Mouse (Mus musculus): Measurements from ENCODE around the gene Olfr1325. TPM values are rescaled to one million over a fixed set of nuclear protein-coding genes. Genes with fewer than 3 reads are reported as not detected.
"Not testable (repeated sequence)": the region's sequence is repeated elsewhere in the genome, so short reads cannot be mapped to it uniquely, and the experiment has no call there.

The Olfr1325 gene
- not detected in 2 replicates for total RNA-seq (2015; ENCODE audit: low replicate concordance)
- total RNA-seq (2017; ENCODE audit: low replicate concordance) = 0.13 TPM in 1 of 2 replicates, not detected in the other

DNA sequence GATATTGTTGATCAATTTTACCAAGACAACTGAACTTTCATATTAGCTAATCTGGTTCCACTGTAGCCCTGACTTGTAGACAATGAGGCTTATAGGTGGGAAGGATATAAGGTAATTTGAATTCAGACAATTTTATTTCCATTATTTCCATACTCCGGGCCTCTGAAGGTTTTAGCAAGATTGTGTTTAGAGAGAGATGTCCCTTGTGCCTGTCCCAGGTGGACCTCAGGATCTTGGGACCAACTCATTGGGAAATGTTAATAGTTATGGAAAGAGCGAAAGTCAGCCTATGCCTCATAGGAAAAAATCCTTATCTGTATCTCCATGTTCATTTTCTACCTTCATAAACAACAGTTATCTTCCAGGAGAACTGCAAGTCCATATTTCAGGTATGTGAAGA is at the start of gene Olfr1325:
TSS of gene Olfr1325 (plus strand) at position 301 of the 400 bp plus-strand sequence.
- no peak for ATAC-seq (replicated peaks; ENCODE audit: low FRiP score, poor library complexity, severe bottlenecking)

- ATAC-seq (replicated peaks; ENCODE audit: low FRiP score, poor library complexity, severe bottlenecking) = no peak
Observed at GRCm38 (mm10) chrX:74574788-74575187, 17.7 kb upstream of the Olfr1325 start, which contains the start of gene Olfr1326-ps1. Gene Olfr1326-ps1 (minus strand): TSS chrX:74574888.

GRCm38 (mm10) chrX:74645466-74646323 is 53.2 kb downstream of the Olfr1325 start, which contains the start of gene Gm5640:
Gene Gm5640 (minus strand): TSS chrX:74645635.
- not testable (repeated sequence) for ATAC-seq (replicated peaks; ENCODE audit: low FRiP score, poor library complexity, severe bottlenecking)

DNA sequence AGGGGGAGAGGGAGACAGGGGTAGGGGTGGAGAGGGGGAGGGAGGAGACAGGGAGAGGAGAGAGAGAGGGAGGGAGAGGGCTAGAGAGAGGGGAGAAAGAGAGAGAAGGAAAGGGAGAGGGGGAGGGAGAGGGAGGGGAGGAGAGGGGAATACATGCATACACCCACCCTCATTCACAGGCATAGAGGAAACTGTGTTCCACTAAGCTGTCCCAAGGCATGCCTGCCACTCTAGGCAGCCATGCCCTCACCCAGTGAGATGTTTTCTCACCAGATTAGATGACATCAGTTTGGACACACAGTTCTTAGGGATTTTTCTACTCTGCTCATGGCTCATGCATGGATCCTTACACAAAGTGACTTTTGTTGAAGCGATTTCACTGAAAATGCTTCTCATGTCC is 53.9 kb downstream of the Olfr1325 start:
- ATAC-seq (replicated peaks; ENCODE audit: low FRiP score, poor library complexity, severe bottlenecking) = not testable (repeated sequence)

Other genes starting within 250 kb of the Olfr1325 start
- gene Lage3, start 239.1 kb upstream of the Olfr1325 start, total RNA-seq (2015; ENCODE audit: low replicate concordance) = 15.1 and 20.9 TPM in 2 replicates
- gene Lage3, start 239.1 kb upstream of the Olfr1325 start, total RNA-seq (2017; ENCODE audit: low replicate concordance) = 8.2 and 9.5 TPM in 2 replicates
- 32.4 and 36.9 TPM in 2 replicates for gene Ubl4a, start 219.5 kb upstream of the Olfr1325 start, total RNA-seq (2015; ENCODE audit: low replicate concordance)
- 5.3 and 11.0 TPM in 2 replicates for gene Ubl4a, start 219.5 kb upstream of the Olfr1325 start, total RNA-seq (2017; ENCODE audit: low replicate concordance)
- gene Slc10a3, start 219.3 kb upstream of the Olfr1325 start, total RNA-seq (2015; ENCODE audit: low replicate concordance) = 1.8 and 9.6 TPM in 2 replicates
- gene Slc10a3, start 219.3 kb upstream of the Olfr1325 start, total RNA-seq (2017; ENCODE audit: low replicate concordance) = 2.2 TPM in 1 of 2 replicates, not detected in the other
- gene Fam3a, start 199.4 kb upstream of the Olfr1325 start, total RNA-seq (2015; ENCODE audit: low replicate concordance) = 6.3 and 12.3 TPM in 2 replicates
- 0.68 and 3.6 TPM in 2 replicates for gene Fam3a, start 199.4 kb upstream of the Olfr1325 start, total RNA-seq (2017; ENCODE audit: low replicate concordance)
- gene Ikbkg, start 199.4 kb upstream of the Olfr1325 start, total RNA-seq (2015; ENCODE audit: low replicate concordance) = 5.4 and 16.2 TPM in 2 replicates
- 12.8 and 16.8 TPM in 2 replicates for gene Ikbkg, start 199.4 kb upstream of the Olfr1325 start, total RNA-seq (2017; ENCODE audit: low replicate concordance)
- gene G6pdx, start 163.5 kb upstream of the Olfr1325 start, total RNA-seq (2015; ENCODE audit: low replicate concordance) = 63.7 and 64.9 TPM in 2 replicates
- gene G6pdx, start 163.5 kb upstream of the Olfr1325 start, total RNA-seq (2017; ENCODE audit: low replicate concordance) = 38.5 and 45.2 TPM in 2 replicates
- gene Gm6880, start 111.3 kb upstream of the Olfr1325 start, total RNA-seq (2015; ENCODE audit: low replicate concordance) = not detected in 2 replicates
- not detected in 2 replicates for gene Gm6880, start 111.3 kb upstream of the Olfr1325 start, total RNA-seq (2017; ENCODE audit: low replicate concordance)
- not detected in 2 replicates for gene Olfr1326-ps1, start 17.8 kb upstream of the Olfr1325 start, total RNA-seq (2015; ENCODE audit: low replicate concordance)
- not detected in 2 replicates for gene Olfr1326-ps1, start 17.8 kb upstream of the Olfr1325 start, total RNA-seq (2017; ENCODE audit: low replicate concordance)
- not detected in 2 replicates for gene Gm5640, start 53.0 kb downstream of the Olfr1325 start, total RNA-seq (2015; ENCODE audit: low replicate concordance)
- not detected in 2 replicates for gene Gm5640, start 53.0 kb downstream of the Olfr1325 start, total RNA-seq (2017; ENCODE audit: low replicate concordance)
- gene Gm6890, start 148.2 kb downstream of the Olfr1325 start, total RNA-seq (2015; ENCODE audit: low replicate concordance) = not detected in 2 replicates
- gene Gm6890, start 148.2 kb downstream of the Olfr1325 start, total RNA-seq (2017; ENCODE audit: low replicate concordance) = not detected in 2 replicates
- gene Gm5936, start 244.5 kb downstream of the Olfr1325 start, total RNA-seq (2015; ENCODE audit: low replicate concordance) = not detected in 2 replicates
- gene Gm5936, start 244.5 kb downstream of the Olfr1325 start, total RNA-seq (2017; ENCODE audit: low replicate concordance) = not detected in 2 replicates